Mouse (Mus musculus) hindbrain, embryonic 16.5 days (tissue): Measurements from ENCODE around the gene Rps6ka1. TPM values are rescaled to one million over a fixed set of nuclear protein-coding genes. Genes with fewer than 3 reads are reported as not detected.

Experiments
- ATAC-seq: fragments of 200-750 bp; cut with Nextera tagmentation; 2 replicates; pipeline ENCODE4 v1.8.0; 2017; ENCODE audit warnings: moderate TSS enrichment, moderate library complexity
- H3K27ac ChIP-seq: fragments of 300-500 bp; sonication (generic); 2 replicates; pipeline ENCODE4 v1.5.1; 2014; ENCODE audit warnings: low read depth, mild to moderate bottlenecking, control low read depth, low read length, moderate library complexity
- H3K27me3 ChIP-seq: fragments of 300-500 bp; sonication (generic); replicated peaks from 2 replicates; pipeline ENCODE4 v1.6.1; 2014; ENCODE audit warnings: low read length; ENCODE audit not compliant: control insufficient read depth, insufficient read depth
- H3K36me3 ChIP-seq: fragments of 300-500 bp; sonication (generic); 2 replicates; pipeline ENCODE4 v1.6.1; 2014; ENCODE audit warnings: mild to moderate bottlenecking, low read length, moderate library complexity, mixed read lengths; ENCODE audit not compliant: control insufficient read depth, insufficient read depth
- H3K4me1 ChIP-seq: fragments of 300-500 bp; sonication (generic); 2 replicates; pipeline ENCODE4 v1.6.1; 2014; ENCODE audit warnings: low read depth, low read length; ENCODE audit not compliant: control insufficient read depth, insufficient read depth
- H3K4me2 ChIP-seq: fragments of 300-500 bp; sonication (generic); 2 replicates; pipeline ENCODE4 v1.6.1; 2014; ENCODE audit warnings: mild to moderate bottlenecking, low read length, control low read depth, moderate library complexity
- H3K4me3 ChIP-seq: fragments of 300-500 bp; sonication (generic); 2 replicates; pipeline ENCODE4 v1.5.1; 2014; ENCODE audit warnings: mild to moderate bottlenecking, low read length, control low read depth, moderate library complexity
- H3K9ac ChIP-seq: fragments of 300-500 bp; sonication (generic); 2 replicates; pipeline ENCODE4 v1.6.1; 2014; ENCODE audit warnings: low read depth, mild to moderate bottlenecking, control low read depth, low read length, moderate library complexity
- H3K9me3 ChIP-seq: fragments of 300-500 bp; sonication (generic); 2 replicates; pipeline ENCODE4 v1.6.1; 2014; ENCODE audit warnings: mild to moderate bottlenecking, low read length, moderate library complexity; ENCODE audit not compliant: control insufficient read depth
- WGBS: fragments of 180-500 bp; shearing (Covaris S2); extraction: QIAGEN DNeasy Blood & Tissue Kit; methylation state at CpG from one replicate; pipeline ENCODE4 v1.1.7; 2014; 5-methylcytosine and 5-hydroxymethylcytosine counted together
- polyA plus RNA-seq: library from polyadenylated mRNA; unstranded; fragments of >200 nt; fragmentation: Nextera tagmentation; extraction: Ambion mirVana; gene quantifications from 2 replicates; pipeline ENCODE4 v1.2.1, GENCODE M21; 2015

Gene Rps6ka1
- polyA plus RNA-seq, 1 experiment from 2014 or later: 28.2 TPM

DNA sequence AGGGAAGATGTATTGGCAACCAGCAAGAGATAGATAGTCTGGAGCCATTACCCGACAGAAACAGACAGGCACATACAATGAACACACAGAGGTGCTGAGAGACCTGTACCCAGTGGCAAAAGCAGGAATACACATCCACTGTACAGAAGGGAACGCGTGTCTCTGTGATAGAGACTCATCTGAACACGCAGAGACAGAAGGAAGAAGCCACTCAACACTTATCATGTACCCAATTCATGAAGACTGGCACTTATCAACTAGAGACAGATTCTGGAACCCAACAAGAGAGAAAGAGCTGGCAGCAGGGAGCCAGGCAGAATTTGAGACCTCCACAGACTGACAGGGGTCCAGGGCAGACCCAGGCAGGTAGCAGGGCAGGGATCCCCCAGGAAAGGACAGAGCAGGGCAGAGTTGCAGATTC is 14.2 kb downstream of the Rps6ka1 start:
- no peaks in the 10 kb centered on the region for H3K27me3 ChIP-seq
- no peaks in the 10 kb centered on the region for H3K9me3 ChIP-seq
- H3K4me2 ChIP-seq: no peak overlapping the region
- H3K27ac ChIP-seq: no peak overlapping the region
- WGBS: 94% methylated on average over 4 of the region's 4 CpGs
- no peaks in the 10 kb centered on the region for H3K4me1 ChIP-seq
- H3K9ac ChIP-seq: no peak overlapping the region
- H3K36me3 ChIP-seq: no peaks in the 10 kb centered on the region
- no peak for ATAC-seq
- H3K4me3 ChIP-seq: no peak overlapping the region

- WGBS: 78% methylated on average over 15 of the region's 15 CpGs
- no peak for ATAC-seq
- no peaks in the 10 kb centered on the region for H3K36me3 ChIP-seq
- H3K27ac ChIP-seq: no peak overlapping the region
- H3K9ac ChIP-seq: no peak overlapping the region
- H3K4me1 ChIP-seq: no peaks in the 10 kb centered on the region
- H3K27me3 ChIP-seq: no peaks in the 10 kb centered on the region
- H3K4me2 ChIP-seq: no peak overlapping the region
- no peak overlapping the region for H3K4me3 ChIP-seq
- H3K9me3 ChIP-seq: no peaks in the 10 kb centered on the region
Observed at GRCm38 (mm10) chr4:133872812-133873300, 14.7 kb downstream of the Rps6ka1 start.

GRCm38 (mm10) chr4:133872222-133872811 is 15.3 kb downstream of the Rps6ka1 start:
- Histone ChIP-seq H3K4me1 (no peaks in the 10 kb centered on the region), H3K36me3 (no peaks in the 10 kb centered on the region), H3K4me3 (no peak overlapping the region), H3K27me3 (no peaks in the 10 kb centered on the region), H3K27ac (no peak overlapping the region), H3K4me2 (no peak overlapping the region), H3K9ac (no peak overlapping the region), H3K9me3 (no peaks in the 10 kb centered on the region)
- ATAC-seq: no peak
- 78% methylated on average over 7 of the region's 7 CpGs for WGBS

DNA sequence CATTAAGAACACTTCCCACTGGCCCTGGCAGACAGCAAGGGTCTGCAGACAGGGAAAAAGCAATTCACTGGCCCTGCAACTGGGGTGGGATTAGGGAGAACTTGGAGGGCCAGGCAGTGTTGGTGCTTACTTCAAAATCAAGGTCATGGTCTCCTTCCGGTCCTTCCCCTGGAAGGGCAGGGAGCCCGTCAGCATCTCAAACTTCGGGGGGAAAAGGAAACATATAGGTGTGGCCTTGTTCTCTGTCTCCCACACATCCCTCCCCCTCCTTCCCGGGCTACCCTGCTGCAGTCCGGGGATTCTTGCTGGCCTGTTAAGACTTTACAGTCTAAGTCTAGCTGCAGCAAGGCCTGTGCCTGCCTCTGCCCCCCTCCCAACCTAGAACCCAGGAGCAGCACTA is 22.4 kb downstream of the Rps6ka1 start:
- 74% methylated on average over 5 of the region's 5 CpGs for whole genome bisulfite sequencing
- Histone ChIP-seq H3K4me2 (no peak overlapping the region), H3K9me3 (no peaks in the 10 kb centered on the region), H3K36me3 (0 out of 2 replicates have a peak, but pooled peaks cover 6% of the 10 kb centered on the region), H3K27me3 (no peaks in the 10 kb centered on the region), H3K27ac (peak overlapping the region; percentile 17; the same call in 1 of the 2 replicates), H3K4me3 (no peak overlapping the region), H3K9ac (no peak overlapping the region), H3K4me1 (no peaks in the 10 kb centered on the region; the same call in 1 of the 2 replicates)
- ATAC-seq: no peak

- no peaks in the 10 kb centered on the region for H3K9me3 ChIP-seq
- peak overlapping the region; percentile 40; the same call in 1 of the 2 replicates for H3K9ac ChIP-seq
- H3K4me1 ChIP-seq: no peaks in the 10 kb centered on the region; the same call in 1 of the 2 replicates
- peak overlapping the region; percentile 13 for H3K27ac ChIP-seq
- no peak overlapping the region for H3K4me3 ChIP-seq
- 34% methylated on average over 13 of the region's 13 CpGs for WGBS
- H3K4me2 ChIP-seq: no peak overlapping the region
- H3K27me3 ChIP-seq: no peaks in the 10 kb centered on the region
- ATAC-seq: no peak; the same call in 1 of the 2 replicates
- peaks cover 6% of the 10 kb centered on the region; the same call in 1 of the 2 replicates for H3K36me3 ChIP-seq
Observed at GRCm38 (mm10) chr4:133864380-133864981, 23.1 kb downstream of the Rps6ka1 start.

DNA sequence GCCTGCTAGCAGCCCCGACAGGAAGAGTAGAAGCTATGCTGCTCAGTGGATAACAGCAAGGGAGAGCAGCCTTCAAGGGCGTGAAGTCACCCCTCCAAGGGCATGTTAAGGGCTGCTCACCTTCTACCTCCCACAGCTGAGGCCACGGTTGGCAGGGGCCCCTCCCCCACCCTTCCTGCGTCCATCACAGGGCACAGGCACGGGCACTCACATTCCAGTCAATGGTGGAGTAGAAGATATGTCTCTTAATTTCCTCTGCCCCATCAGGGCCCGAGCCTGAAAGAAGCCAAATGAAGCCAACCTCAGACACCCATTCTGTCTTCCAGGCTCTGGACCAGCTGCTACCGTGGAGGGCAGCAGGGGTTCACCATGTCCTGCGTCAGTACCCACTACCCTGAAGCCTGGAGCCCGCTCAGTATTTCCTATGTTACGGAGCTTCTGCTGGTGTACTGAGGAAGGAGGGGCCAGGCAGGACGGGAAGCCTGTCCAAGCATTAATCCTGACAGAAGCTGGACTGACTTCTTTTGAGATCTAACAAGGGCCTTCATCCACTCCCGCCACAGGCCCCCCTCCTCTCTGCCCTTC is 23.7 kb downstream of the Rps6ka1 start:
- peak overlapping the region; percentile 40; the same call in 1 of the 2 replicates for H3K9ac ChIP-seq

GRCm38 (mm10) chr4:133857527-133857926 is 30.1 kb downstream of the Rps6ka1 start:
- no peak for ATAC-seq
- no peak overlapping the region for H3K9ac ChIP-seq
- no peaks in the 10 kb centered on the region for H3K4me1 ChIP-seq
- peaks cover 6% of the 10 kb centered on the region; the same call in 1 of the 2 replicates for H3K36me3 ChIP-seq
- H3K9me3 ChIP-seq: no peaks in the 10 kb centered on the region
- H3K27me3 ChIP-seq: no peaks in the 10 kb centered on the region
- no peak overlapping the region for H3K27ac ChIP-seq
- WGBS: 77% methylated on average over 4 of the region's 4 CpGs
- H3K4me3 ChIP-seq: no peak overlapping the region
- no peak overlapping the region for H3K4me2 ChIP-seq

More for the DNA sequence above, 23.7 kb downstream of the Rps6ka1 start:
- Histone ChIP-seq H3K36me3 (peaks cover 6% of the 10 kb centered on the region; the same call in 1 of the 2 replicates), H3K4me2 (no peak overlapping the region), H3K27ac (peak overlapping the region; percentile 13; the same call in 1 of the 2 replicates), H3K4me1 (no peaks in the 10 kb centered on the region; the same call in 1 of the 2 replicates), H3K9me3 (no peaks in the 10 kb centered on the region), H3K4me3 (no peak overlapping the region), H3K27me3 (no peaks in the 10 kb centered on the region)
- 0 out of 2 replicates have a peak, but pooled peaks have one; percentile 6 for ATAC-seq
- WGBS: 48% methylated on average over 12 of the region's 12 CpGs

DNA sequence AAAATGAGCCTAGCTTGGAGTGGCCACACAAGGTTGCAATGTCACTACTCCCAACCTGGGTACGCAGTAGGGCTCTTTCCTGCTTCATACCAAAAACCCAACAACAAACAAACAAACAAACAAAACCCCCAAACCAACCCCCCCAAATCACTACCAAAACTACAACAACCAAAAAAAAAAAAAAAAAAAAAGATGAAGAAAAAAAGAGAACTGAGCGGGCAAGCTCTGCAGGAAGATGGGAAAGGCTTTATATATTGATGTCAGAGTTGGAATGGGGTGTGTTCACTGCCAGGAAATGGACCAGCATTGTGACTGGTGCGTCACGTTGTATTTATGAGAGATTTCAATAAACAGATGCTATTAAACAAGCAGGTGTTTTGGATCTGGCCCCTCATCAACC is 33.0 kb downstream of the Rps6ka1 start:
- Histone ChIP-seq H3K36me3 (0 out of 2 replicates have a peak, but pooled peaks cover 5% of the 10 kb centered on the region), H3K4me3 (no peak overlapping the region), H3K27me3 (no peaks in the 10 kb centered on the region), H3K4me1 (no peaks in the 10 kb centered on the region), H3K4me2 (no peak overlapping the region), H3K27ac (no peak overlapping the region), H3K9me3 (no peaks in the 10 kb centered on the region), H3K9ac (no peak overlapping the region)
- ATAC-seq: no peak
- 87% methylated on average over 4 of the region's 4 CpGs for WGBS

GRCm38 (mm10) chr4:133853630-133854029 is 34.0 kb downstream of the Rps6ka1 start:
- WGBS: 30% methylated on average over 10 of the region's 10 CpGs
- H3K4me1 ChIP-seq: no peaks in the 10 kb centered on the region
- no peaks in the 10 kb centered on the region for H3K27me3 ChIP-seq
- no peak for ATAC-seq
- H3K4me2 ChIP-seq: no peak overlapping the region
- H3K9ac ChIP-seq: no peak overlapping the region
- no peak overlapping the region for H3K4me3 ChIP-seq
- no peaks in the 10 kb centered on the region for H3K9me3 ChIP-seq
- H3K27ac ChIP-seq: no peak overlapping the region
- 0 out of 2 replicates have a peak, but pooled peaks cover 5% of the 10 kb centered on the region for H3K36me3 ChIP-seq
